Mouse (Mus musculus) yolk sac, embryonic 10.5 days (tissue): ENCODE results near the gene Cda.
A peak's percentile ranks its signal among the peaks of the same experiment; 100 is the strongest.

Experiments used
- DNase-seq: peaks from one replicate; pipeline ENCODE4 v3.0.0-alpha.2; 2017; ENCODE audit warnings: low spot score

The Cda gene

GRCm38 (mm10) chr4:138368498-138369260 lies 887 bp upstream of the Cda start:
- DNase-seq = no peak

DNA sequence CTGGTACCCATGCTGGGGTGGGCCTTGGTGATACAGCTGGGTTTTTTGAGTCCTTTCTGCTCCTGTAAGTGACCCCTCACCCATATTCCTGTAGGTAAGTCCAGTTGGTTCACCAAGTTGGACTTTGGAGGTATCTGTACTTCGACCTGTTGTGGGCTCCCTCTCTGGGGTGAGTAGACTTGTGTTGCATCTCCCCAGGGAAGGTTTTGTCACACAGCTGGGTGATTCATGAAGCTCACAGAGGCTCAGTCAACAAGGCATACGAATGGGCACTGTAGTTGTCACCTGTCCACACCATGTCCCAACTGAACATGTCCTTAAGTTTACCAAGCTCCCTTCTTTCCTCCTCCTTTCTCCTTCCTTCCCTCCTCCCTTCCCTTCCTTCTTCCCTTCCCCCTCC lies 1.2 kb downstream of the Cda start:
- no peak for DNase-seq

GRCm38 (mm10) chr4:138363511-138363910 lies 4.3 kb downstream of the Cda start:
- no peak for DNase-seq

- no peak for DNase-seq
Observed at GRCm38 (mm10) chr4:138362883-138363282, 4.9 kb downstream of the Cda start.

DNA sequence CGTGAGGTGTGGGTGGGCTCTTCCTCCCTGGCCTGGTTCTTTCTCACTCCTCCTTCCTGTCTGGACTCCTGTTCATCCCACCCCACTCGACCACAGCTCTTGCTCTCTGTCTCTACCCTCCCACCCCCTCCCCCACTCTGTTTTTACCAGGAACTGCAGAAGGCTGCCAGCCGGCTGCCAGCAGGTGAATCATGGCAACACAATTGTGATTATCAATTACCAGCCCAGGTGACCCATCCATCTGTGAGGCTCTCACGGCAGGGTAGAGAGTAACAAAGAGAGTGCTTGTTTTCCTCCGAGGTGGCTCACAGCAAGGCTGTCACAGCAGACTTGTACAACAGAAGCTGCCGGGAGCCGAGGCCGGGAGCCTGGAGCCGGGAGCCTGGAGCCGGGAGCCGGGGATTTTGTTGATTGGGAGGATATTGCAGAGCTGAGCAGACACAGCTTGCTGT lies 6.4 kb downstream of the Cda start:
- no peak for DNase-seq

GRCm38 (mm10) chr4:138358176-138358575 lies 9.6 kb downstream of the Cda start:
- DNase-seq = no peak

GRCm38 (mm10) chr4:138356551-138356950 lies 11.2 kb downstream of the Cda start:
- no peak for DNase-seq

GRCm38 (mm10) chr4:138356141-138356540 lies 11.7 kb downstream of the Cda start:
- DNase-seq = no peak

GRCm38 (mm10) chr4:138355496-138355895 lies 12.3 kb downstream of the Cda start:
- no peak for DNase-seq

- no peak for DNase-seq
Observed at GRCm38 (mm10) chr4:138353438-138354171, 14.2 kb downstream of the Cda start.

GRCm38 (mm10) chr4:138352692-138353091 lies 15.1 kb downstream of the Cda start:
- no peak for DNase-seq

GRCm38 (mm10) chr4:138351821-138352220 lies 16.0 kb downstream of the Cda start:
- DNase-seq = no peak

DNA sequence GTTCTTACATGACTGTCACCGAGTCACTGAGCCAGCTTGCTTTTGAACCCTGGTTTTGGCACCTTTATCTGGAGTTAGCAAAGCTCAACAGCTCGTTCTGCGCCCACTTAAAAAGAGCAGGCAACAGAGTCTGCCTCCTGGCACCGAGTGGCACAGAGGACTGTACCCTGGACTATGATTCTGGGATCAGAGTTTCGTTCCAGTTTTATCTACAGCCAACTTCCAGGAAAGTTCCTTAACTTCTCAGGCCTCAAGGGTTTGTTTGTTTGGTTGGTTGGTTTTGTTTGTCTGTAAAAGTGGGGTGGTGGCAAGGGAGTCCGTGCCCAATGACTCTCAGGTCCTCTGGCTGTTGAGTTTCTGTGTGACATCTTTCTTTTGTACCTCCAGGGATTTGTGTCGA lies 19.1 kb downstream of the Cda start:
- DNase-seq = no peak

DNA sequence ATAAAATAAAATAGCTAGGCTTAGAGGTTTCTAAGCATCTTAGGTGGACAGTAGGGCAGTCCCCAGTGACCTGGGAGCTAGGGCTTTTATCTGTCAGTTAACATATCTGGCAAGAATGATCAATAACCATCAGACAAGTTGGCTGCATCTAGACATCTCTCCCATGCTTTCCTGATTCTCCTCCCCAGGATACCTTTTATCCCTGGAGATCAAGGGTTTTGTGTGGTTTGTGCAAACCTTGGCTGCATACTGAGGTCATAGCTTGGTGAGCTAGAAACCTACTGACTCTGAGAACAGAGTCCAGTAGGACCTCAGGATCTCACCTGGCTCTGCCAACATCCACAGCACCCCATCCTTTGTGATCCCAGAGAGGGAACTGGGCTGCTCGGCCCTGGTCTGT lies 20.5 kb downstream of the Cda start:
- DNase-seq = no peak

GRCm38 (mm10) chr4:138344891-138345545 lies 22.8 kb downstream of the Cda start:
- DNase-seq = no peak

DNA sequence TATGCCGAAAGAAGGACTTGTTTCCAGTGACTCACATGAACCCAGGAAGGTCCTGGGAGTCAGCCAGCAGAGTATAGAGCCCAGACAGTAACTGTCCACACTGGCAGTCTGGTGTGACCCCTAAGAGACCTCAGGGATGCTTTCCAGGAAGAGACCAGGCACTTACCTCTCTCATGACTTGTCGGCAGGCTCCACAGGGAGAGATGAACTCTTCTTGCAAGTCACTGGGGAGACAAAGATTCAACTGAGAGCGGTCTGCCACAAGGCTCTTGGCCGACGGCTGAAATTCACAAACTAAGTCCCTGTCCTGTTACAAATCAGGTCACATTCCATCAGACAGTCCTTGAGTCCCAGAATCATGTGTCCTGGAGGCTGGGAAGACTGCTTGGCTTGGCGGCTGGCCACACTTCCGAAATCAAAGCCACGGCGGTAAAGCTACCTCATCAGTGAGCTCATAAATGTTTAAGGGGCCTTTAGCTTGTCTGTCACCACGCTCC lies 24.4 kb downstream of the Cda start:
- DNase-seq = peak; percentile 43

DNA sequence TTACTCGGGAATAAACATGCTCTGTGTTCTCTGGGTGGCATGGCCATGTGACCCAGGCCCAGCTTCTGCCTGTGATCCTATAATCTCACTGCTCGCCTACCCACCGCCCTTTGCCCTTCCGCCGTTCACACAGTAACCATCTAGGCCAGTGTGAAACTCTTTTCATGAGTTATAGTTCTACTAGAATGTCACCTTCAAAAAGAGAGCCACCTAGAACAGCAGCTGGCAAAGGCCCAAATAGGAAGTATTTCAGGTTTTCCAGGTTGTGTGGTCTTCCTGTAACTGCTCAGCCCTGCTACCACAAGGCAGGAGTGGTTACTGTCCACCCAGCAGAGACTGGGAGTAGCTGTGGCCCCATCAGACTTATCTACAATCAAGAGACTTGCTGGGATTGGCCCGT lies 25.0 kb downstream of the Cda start:
- peak; percentile 56 for DNase-seq

- DNase-seq = no peak
Observed at GRCm38 (mm10) chr4:138342048-138342447, 25.7 kb downstream of the Cda start.

GRCm38 (mm10) chr4:138341393-138341792 lies 26.4 kb downstream of the Cda start:
- no peak for DNase-seq

- DNase-seq = no peak
Observed at GRCm38 (mm10) chr4:138339963-138340362, 27.8 kb downstream of the Cda start.

- no peak for DNase-seq
Observed at GRCm38 (mm10) chr4:138337341-138337740, 30.5 kb downstream of the Cda start.

GRCm38 (mm10) chr4:138336876-138337275 lies 30.9 kb downstream of the Cda start:
- no peak for DNase-seq

DNA sequence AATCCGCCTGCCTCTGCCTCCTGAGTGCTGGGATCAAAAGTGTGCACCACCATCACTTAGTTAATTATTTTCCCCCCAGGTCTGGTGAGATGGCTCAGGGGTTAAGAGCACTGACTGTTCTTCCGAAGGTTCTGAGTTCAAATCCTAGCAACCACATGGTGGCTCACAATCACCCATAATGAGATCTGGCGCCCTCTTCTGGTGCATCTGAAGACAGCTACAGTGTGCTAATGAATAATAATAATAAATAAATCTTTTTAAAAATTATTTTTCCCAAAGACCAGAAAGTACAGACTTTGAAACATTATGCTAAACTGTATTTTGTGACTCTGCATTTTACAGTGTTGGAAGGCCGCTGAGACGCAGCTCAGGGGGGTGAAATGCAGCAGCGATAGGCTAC lies 32.1 kb downstream of the Cda start:
- no peak for DNase-seq
